Mouse (Mus musculus) activated CD4-positive, CD25-positive, alpha-beta regulatory T cell, adult 4 months (primary cell): ENCODE measurements at regions not wholly inside any gene's neighbourhood (a gene's known extent, or its start where the extent isn't known, plus 50 kb on each side); places are given as distances from the start of the nearest gene placed in this dataset.
A peak's percentile ranks its signal among the peaks of the same experiment; 100 is the strongest.

ENCODE experiments used
- ATAC-seq: one replicate; pipeline ENCODE4 v1.8.0; 2017

GRCm38 (mm10) chr1:194878440-194878839, 60.2 kb upstream of the Cd34 start:
- no peak for ATAC-seq

- peak; percentile 94 for ATAC-seq
Measured at GRCm38 (mm10) chr1:194879324-194880233, 59.0 kb upstream of the Cd34 start.

GRCm38 (mm10) chr1:194881556-194882223, 56.9 kb upstream of the Cd34 start:
- ATAC-seq = no peak

GRCm38 (mm10) chr1:194885071-194885686, 53.4 kb upstream of the Cd34 start:
- ATAC-seq = no peak

GRCm38 (mm10) chr1:194885687-194886077, 52.9 kb upstream of the Cd34 start:
- no peak for ATAC-seq
